8 mouse cellular contexts compared by ENCODE assay signal in genomic region chr11:76899758-76900738, GRCm38 (mm10). TPM values are rescaled to one million over a fixed set of nuclear protein-coding genes. Genes with fewer than 3 reads are reported as not detected.
DNase-seq lines count a peak whose midpoint lies in the region; ATAC-seq lines count a peak whose summit lies in the region.

No protein-coding gene starts in this region.

- ATAC-seq in kidney, embryonic 16.5 days (ENCODE audit: low FRiP score, low TSS enrichment): no peak
- peak; percentile 78 for ATAC-seq in granulocyte monocyte progenitor cell, adult 5-6 weeks (replicated peaks; ENCODE audit: poor library complexity, severe bottlenecking)
- peak; percentile 59; the same call in 1 of the 2 replicates for ATAC-seq in megakaryocyte-erythroid progenitor cell, adult 5-6 weeks (replicated peaks; ENCODE audit: low FRiP score, low TSS enrichment, poor library complexity, severe bottlenecking)
- ATAC-seq in frontal cortex, adult (ENCODE audit: low TSS enrichment): no peak

- H3K4me2 ChIP-seq in kidney, embryonic 16.5 days (replicated peaks; ENCODE audit: low read depth, low read length): no peak overlapping the region

- WGBS in kidney, embryonic 16.5 days: 64% methylated on average over 5 of the region's 5 CpGs
- WGBS in limb, embryonic 10.5 days: 71% methylated on average over 5 of the region's 5 CpGs

- H3K9ac ChIP-seq in kidney, embryonic 16.5 days (replicated peaks; ENCODE audit: low read length): no peak overlapping the region

- DNase-seq in kidney, adult 11 months: peak; percentile 66
- peak; percentile 74 for DNase-seq in Muller cell, postnatal 12 days (ENCODE audit: inconsistent ontology term)
- no peak for DNase-seq in frontal cortex, postnatal 25 days (ENCODE audit: low spot score in 2 of 2)
- DNase-seq in limb, embryonic 10.5 days (ENCODE audit: low spot score): no peak

- no peak overlapping the region for H3K4me3 ChIP-seq in kidney, embryonic 16.5 days (ENCODE audit: low read length)
- no peak overlapping the region for H3K4me3 ChIP-seq in limb, embryonic 10.5 days

- no peak overlapping the region for H3K27ac ChIP-seq in kidney, embryonic 16.5 days (ENCODE audit: low read length)
- H3K27ac ChIP-seq in limb, embryonic 10.5 days: no peak overlapping the region

- H3K36me3 ChIP-seq in kidney, embryonic 16.5 days (ENCODE audit: insufficient read depth, low read length): no peaks in the 10 kb centered on the region
- no peaks in the 10 kb centered on the region for H3K36me3 ChIP-seq in limb, embryonic 10.5 days

- no peaks in the 10 kb centered on the region for H3K9me3 ChIP-seq in kidney, embryonic 16.5 days (ENCODE audit: low read length)
- no peaks in the 10 kb centered on the region for H3K9me3 ChIP-seq in limb, embryonic 10.5 days (replicated peaks)

- H3K27me3 ChIP-seq in kidney, embryonic 16.5 days (ENCODE audit: insufficient read depth, low read length): no peaks in the 10 kb centered on the region
- H3K27me3 ChIP-seq in limb, embryonic 10.5 days (ENCODE audit: low read depth, poor library complexity, severe bottlenecking): no peaks in the 10 kb centered on the region

- peaks cover 39% of the 10 kb centered on the region for H3K4me1 ChIP-seq in kidney, embryonic 16.5 days (ENCODE audit: insufficient read depth, low read length)
- peaks cover 8% of the 10 kb centered on the region for H3K4me1 ChIP-seq in limb, embryonic 10.5 days

RNA-seq across cellular contexts. Expression of gene Tmigd1, which starts 1.9 kb away (rescaled TPM):
- 3.2 and 4.1 TPM in 2 replicates for polyA plus RNA-seq in kidney, embryonic 16.5 days (2015; fragmentation: Nextera tagmentation; extraction: Ambion mirVana)
- total RNA-seq in granulocyte monocyte progenitor cell, adult 5-6 weeks (2014; fragmentation: Nextera tagmentation): not detected in 2 replicates
- not detected in 2 replicates for total RNA-seq in granulocyte monocyte progenitor cell, adult 5-6 weeks (2017)
- total RNA-seq in megakaryocyte-erythroid progenitor cell, adult 5-6 weeks (2014; fragmentation: Nextera tagmentation): not detected in 2 replicates
- not detected in 2 replicates for total RNA-seq in megakaryocyte-erythroid progenitor cell, adult 5-6 weeks (2017)
- polyA plus RNA-seq in limb, embryonic 10.5 days (2016; fragmentation: Nextera tagmentation; extraction: Ambion mirVana): 0.10 and 0.14 TPM in 2 replicates

RNA-seq across cellular contexts. Expression of gene Blmh, which starts 24.6 kb away (rescaled TPM):
- polyA plus RNA-seq in kidney, embryonic 16.5 days (2015; fragmentation: Nextera tagmentation; extraction: Ambion mirVana): 190 and 196 TPM in 2 replicates
- 83.3 and 85.8 TPM in 2 replicates for total RNA-seq in granulocyte monocyte progenitor cell, adult 5-6 weeks (2014; fragmentation: Nextera tagmentation)
- 226 and 238 TPM in 2 replicates for total RNA-seq in granulocyte monocyte progenitor cell, adult 5-6 weeks (2017)
- 59.7 and 60.5 TPM in 2 replicates for total RNA-seq in megakaryocyte-erythroid progenitor cell, adult 5-6 weeks (2014; fragmentation: Nextera tagmentation)
- total RNA-seq in megakaryocyte-erythroid progenitor cell, adult 5-6 weeks (2017): 178 and 200 TPM in 2 replicates
- polyA plus RNA-seq in limb, embryonic 10.5 days (2016; fragmentation: Nextera tagmentation; extraction: Ambion mirVana): 200 and 201 TPM in 2 replicates

RNA-seq across cellular contexts. Expression of gene Cpd, which starts 53.2 kb away (rescaled TPM):
- polyA plus RNA-seq in kidney, embryonic 16.5 days (2015; fragmentation: Nextera tagmentation; extraction: Ambion mirVana): 12.3 and 13.9 TPM in 2 replicates
- 13.1 and 13.5 TPM in 2 replicates for total RNA-seq in granulocyte monocyte progenitor cell, adult 5-6 weeks (2014; fragmentation: Nextera tagmentation)
- 21.1 and 22.2 TPM in 2 replicates for total RNA-seq in granulocyte monocyte progenitor cell, adult 5-6 weeks (2017)
- 6.8 and 12.2 TPM in 2 replicates for total RNA-seq in megakaryocyte-erythroid progenitor cell, adult 5-6 weeks (2014; fragmentation: Nextera tagmentation)
- 5.9 TPM in 2 replicates for total RNA-seq in megakaryocyte-erythroid progenitor cell, adult 5-6 weeks (2017)
- 6.8 and 9.2 TPM in 2 replicates for polyA plus RNA-seq in limb, embryonic 10.5 days (2016; fragmentation: Nextera tagmentation; extraction: Ambion mirVana)

Comparison
In these comparisons a context has a peak if more than half of its experiments do, and no peak if none do; other contexts are left out.
1. DNase-seq: peak in kidney, adult 11 months (single experiment) and Muller cell, postnatal 12 days (single experiment); none in frontal cortex, postnatal 25 days (0 of 2) and limb, embryonic 10.5 days (single experiment).
2. ATAC-seq: peak in granulocyte monocyte progenitor cell, adult 5-6 weeks (single experiment) and megakaryocyte-erythroid progenitor cell, adult 5-6 weeks (single experiment); none in kidney, embryonic 16.5 days (single experiment) and frontal cortex, adult (single experiment).